Mouse (Mus musculus) stomach, postnatal 0 days (tissue): ENCODE measurements at regions not wholly inside any gene's neighbourhood (a gene's known extent, or its start where the extent isn't known, plus 50 kb on each side); places are given as distances from the start of the nearest gene placed in this dataset.

Experiments used
- CTCF ChIP-seq: IDR thresholded peaks from 2 replicates; pipeline ENCODE4 v1.5.1; 2016; ENCODE audit warnings: antibody characterized with exemption, low read depth, mild to moderate bottlenecking, moderate library complexity
- EP300 ChIP-seq: optimal IDR thresholded peaks from 2 replicates; pipeline ENCODE3; 2016; ENCODE audit warnings: antibody characterized with exemption

DNA sequence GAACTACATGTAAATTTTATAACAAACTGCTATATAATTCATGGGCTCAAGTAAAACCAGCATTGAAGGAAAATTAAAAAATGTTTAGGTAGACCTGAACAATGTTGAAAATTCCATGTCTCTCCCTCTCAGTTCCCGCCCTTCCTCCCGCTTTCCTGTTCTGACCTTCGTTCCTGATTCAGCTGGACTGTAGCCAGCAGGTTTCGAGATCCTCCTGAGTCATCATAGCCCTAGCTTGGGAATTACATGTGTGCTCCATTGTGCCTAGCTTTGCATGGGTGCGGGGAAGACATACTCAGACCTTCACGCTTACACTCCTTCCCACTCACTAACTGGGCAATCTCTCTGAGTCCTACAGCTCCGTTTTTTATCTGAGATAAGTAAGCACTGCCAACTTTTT lies 60.3 kb upstream of the Acan start:
- TF ChIP-seq CTCF (no peak), EP300 (no peak)
